Mouse (Mus musculus) lung, postnatal 4 days (tissue): ENCODE results near the gene Chmp3.

ENCODE experiments used
- DNase-seq, 2 experiments: peaks; one replicate each; pipeline ENCODE4 v3.0.0; 2021

Chmp3 gene

GRCm38 (mm10) chr6:71609968-71610367, 66.4 kb downstream of the Chmp3 start:
- no peak for DNase-seq

DNA sequence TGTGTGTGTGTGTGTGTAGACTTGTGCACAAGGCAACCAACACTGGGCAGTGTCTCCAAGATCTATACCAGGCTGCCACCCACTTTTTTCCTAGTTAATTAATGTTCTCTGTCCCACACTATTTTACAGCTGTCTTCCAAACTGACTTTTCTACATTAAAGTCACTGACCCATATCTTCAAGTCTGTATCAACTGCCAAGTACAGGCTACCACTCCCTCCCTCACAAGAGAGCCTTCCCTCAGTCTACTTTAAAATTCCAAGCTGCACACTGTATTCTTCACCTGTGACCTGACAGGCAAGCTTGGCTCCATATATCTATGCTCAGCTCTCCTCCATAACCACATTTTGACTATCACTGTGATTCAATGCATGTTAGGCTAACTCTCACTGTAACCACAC, 69.6 kb downstream of the Chmp3 start:
- no peak for DNase-seq

- DNase-seq = no peak
These were observed 73.4 kb downstream of the Chmp3 start for GRCm38 (mm10) chr6:71616959-71617358.

- no peak for DNase-seq
These were observed 78.0 kb downstream of the Chmp3 start for GRCm38 (mm10) chr6:71621551-71621950.

DNA sequence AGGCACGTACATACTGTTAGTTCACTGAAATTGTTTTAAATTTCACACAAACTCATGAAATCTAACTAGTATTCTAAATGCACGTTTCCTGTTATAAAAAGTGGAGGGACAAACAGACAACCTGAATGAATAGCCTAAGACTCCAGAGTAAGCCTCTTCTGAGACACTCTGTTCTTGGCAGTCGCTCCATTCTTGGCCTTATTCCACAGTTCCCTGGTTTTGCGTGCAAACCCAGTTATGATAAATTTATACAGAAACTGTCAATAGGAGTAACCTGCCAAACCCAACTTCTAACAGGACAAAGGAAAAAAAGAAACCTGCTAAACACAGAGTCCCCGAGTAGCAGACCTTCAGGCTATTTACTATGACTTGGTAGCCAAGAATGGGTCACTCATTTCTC, 78.4 kb downstream of the Chmp3 start:
- DNase-seq = no peak

DNA sequence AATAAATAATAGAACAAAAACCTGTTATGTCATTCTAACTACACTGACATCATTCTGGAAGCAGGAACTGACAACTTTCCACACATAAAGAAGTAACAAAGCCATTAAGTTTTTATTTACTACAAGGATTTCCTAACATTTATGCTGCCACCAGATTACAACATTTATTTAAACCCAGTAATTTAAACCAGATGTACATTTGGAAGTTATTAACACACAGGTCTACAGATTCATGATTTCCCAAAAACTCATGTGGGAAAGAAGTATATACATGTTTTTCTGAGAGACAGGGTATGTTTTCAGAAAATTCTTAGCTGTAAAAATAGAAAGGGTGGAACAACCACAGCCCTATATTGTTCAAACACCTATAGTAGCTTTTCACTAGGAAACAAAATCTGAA, 81.1 kb downstream of the Chmp3 start:
- DNase-seq = no peak

DNA sequence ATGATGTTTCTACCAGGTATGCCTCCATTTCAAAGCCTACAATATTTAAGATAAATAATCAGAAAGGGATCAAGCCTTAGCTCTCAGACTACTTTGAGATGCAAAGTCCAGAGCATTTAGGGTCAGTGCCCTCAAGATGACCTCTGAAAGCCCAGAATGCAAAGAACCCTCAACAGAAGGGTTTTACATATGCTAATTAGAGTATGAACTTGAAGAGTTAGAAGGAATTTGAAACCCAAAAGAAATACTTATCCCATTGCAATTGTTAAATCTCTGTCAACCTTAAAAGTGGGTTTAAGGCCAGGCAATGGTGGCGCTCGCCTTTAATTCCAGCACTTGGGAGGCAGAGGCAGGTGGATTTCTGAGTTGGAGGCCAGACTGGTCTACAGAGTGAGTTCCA, 82.4 kb downstream of the Chmp3 start:
- DNase-seq = no peak

- no peak for DNase-seq
These were observed 83.7 kb downstream of the Chmp3 start for GRCm38 (mm10) chr6:71627325-71627724.

DNA sequence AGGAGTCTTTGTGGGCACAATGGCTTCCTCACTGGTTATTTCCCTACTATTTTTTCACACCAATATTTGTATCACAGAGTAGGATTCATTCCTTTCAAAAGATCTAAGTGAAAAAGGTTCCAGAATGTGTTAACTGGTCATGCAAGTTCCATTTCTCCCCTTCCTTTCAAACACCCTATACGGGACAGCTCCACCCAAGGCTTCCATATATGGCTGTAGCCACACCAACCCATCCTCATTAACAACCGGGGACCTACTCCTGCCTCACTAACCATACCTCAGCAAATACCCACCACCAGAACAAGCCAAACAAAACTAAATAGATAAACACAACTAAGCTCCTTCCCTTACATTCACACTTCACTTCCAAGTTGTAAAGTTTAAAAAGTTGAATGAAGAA, 87.6 kb downstream of the Chmp3 start:
- no peak for DNase-seq

GRCm38 (mm10) chr6:71631706-71632461, 88.3 kb downstream of the Chmp3 start:
- peak; percentile 64 to 68 for DNase-seq
